Mouse (Mus musculus): Measurements from ENCODE around the gene Mef2c.

- no peak for TF ChIP-seq MAX (IDR thresholded peaks at IDR 0.05; ENCODE audit: low read depth)
- no peak for TF ChIP-seq MYOG (IDR thresholded peaks at IDR 0.05; ENCODE audit: control insufficient read depth in 1 of 3, insufficient read depth in 1 of 3, insufficient read length in 2 of 3, low read depth in 2 of 3)
Measured at GRCm38 (mm10) chr13:83565732-83566131, 61.9 kb downstream of the Mef2c start.
